Mouse (Mus musculus): ENCODE measurements at regions not wholly inside any gene's neighbourhood (a gene's known extent, or its start where the extent isn't known, plus 50 kb on each side); places are given as distances from the start of the nearest gene placed in this dataset.

GRCm38 (mm10) chr17:4461541-4461940 is 532.6 kb upstream of the Arid1b start:
- TF ChIP-seq POLR2A (IDR thresholded peaks at IDR 0.05; ENCODE audit: borderline replicate concordance, insufficient read depth, low read length), result no peak
- TF ChIP-seq CTCF (IDR thresholded peaks at IDR 0.05; ENCODE audit: borderline replicate concordance, insufficient read depth, low read depth, low read length), result no peak

All from cerebellum, adult 2 months (tissue).